Mouse (Mus musculus) liver, adult 2 months (tissue): ENCODE data around the gene Gm45337.

Experiments
- CTCF ChIP-seq: fragments of 200-500 bp; IDR thresholded peaks from 2 replicates; pipeline ENCODE4 v1.5.1; 2011; ENCODE audit warnings: low read depth, low read length, control low read depth
- POLR2A ChIP-seq: fragments of 200-500 bp; IDR thresholded peaks from 2 replicates; pipeline ENCODE4 v1.6.1; 2011; ENCODE audit warnings: low read length, control low read depth; ENCODE audit not compliant: insufficient read depth; ENCODE audit errors: extremely low read depth

GRCm38 (mm10) chr7:142181021-142181420, 36.6 kb upstream of the Gm45337 start:
- TF ChIP-seq POLR2A (no peak), CTCF (no peak)
